ENCODE assay signal across 9 mouse cellular contexts in genomic region chr3:23937299-23937698, GRCm38 (mm10).
DNase-seq lines count a peak whose midpoint lies in the region; ATAC-seq and TF ChIP-seq lines count a peak whose summit lies in the region.
"Had no signal": no experiment of that assay in that cellular context is flagged by ENCODE, and none has a peak within 500 bp of the region (broad histone marks: within the 10 kb centered on the region; RNA-seq: fewer than 3 reads in every experiment).

No protein-coding gene starts in this region.

- H3K27ac ChIP-seq in heart, embryonic 12.5 days (ENCODE audit: poor library complexity, severe bottlenecking) = no peak overlapping the region
- no peak overlapping the region for H3K27ac ChIP-seq in MEL (ENCODE audit: control insufficient read depth, low read depth, low read length)
- H3K27ac ChIP-seq in forebrain, embryonic 12.5 days = no peak overlapping the region
- H3K27ac ChIP-seq in kidney, embryonic 15.5 days = peak overlapping the region; percentile 56

- no peak overlapping the region for H3K9ac ChIP-seq in heart, embryonic 12.5 days
- peak overlapping the region; percentile 15; the same call in 1 of the 2 replicates for H3K9ac ChIP-seq in MEL (ENCODE audit: control insufficient read depth, low read depth, low read length, poor library complexity, severe bottlenecking)
- H3K9ac ChIP-seq in forebrain, embryonic 12.5 days = no peak overlapping the region
- H3K9ac ChIP-seq in kidney, embryonic 15.5 days = no peak overlapping the region

- H3K9me3 ChIP-seq in heart, embryonic 12.5 days (replicated peaks) = no peaks in the 10 kb centered on the region
- no peaks in the 10 kb centered on the region for H3K9me3 ChIP-seq in MEL (replicated peaks; ENCODE audit: insufficient read depth, low read length)
- H3K9me3 ChIP-seq in forebrain, embryonic 12.5 days = no peaks in the 10 kb centered on the region
- no peaks in the 10 kb centered on the region for H3K9me3 ChIP-seq in kidney, embryonic 15.5 days (replicated peaks)

- no peak for TF ChIP-seq POLR2A in MEL (IDR thresholded peaks at IDR 0.05; ENCODE audit: control insufficient read depth in 1 of 2, insufficient read depth in 1 of 2, low read depth in 1 of 2, low read length in 2 of 2, poor library complexity in 1 of 2)

- H3K27me3 ChIP-seq in heart, embryonic 12.5 days (replicated peaks) = no peaks in the 10 kb centered on the region
- no peaks in the 10 kb centered on the region for H3K27me3 ChIP-seq in MEL (ENCODE audit: control insufficient read depth in 1 of 2, insufficient read depth in 2 of 2, low read length in 2 of 2)
- no peaks in the 10 kb centered on the region for H3K27me3 ChIP-seq in forebrain, embryonic 12.5 days
- no peaks in the 10 kb centered on the region for H3K27me3 ChIP-seq in kidney, embryonic 15.5 days

- H3K36me3 ChIP-seq in heart, embryonic 12.5 days = no peaks in the 10 kb centered on the region
- H3K36me3 ChIP-seq in MEL (ENCODE audit: control insufficient read depth in 1 of 2, insufficient read depth in 2 of 2, low read length in 2 of 2) = peaks cover 0 to 5% of the 10 kb centered on the region in 2 experiments; a peak in 2 of 4 replicates
- no peaks in the 10 kb centered on the region for H3K36me3 ChIP-seq in forebrain, embryonic 12.5 days (replicated peaks)
- no peaks in the 10 kb centered on the region for H3K36me3 ChIP-seq in kidney, embryonic 15.5 days

- H3K4me3 ChIP-seq in heart, embryonic 12.5 days = no peak overlapping the region
- peak overlapping the region in 1 of 2 experiments; percentile 19; a peak in 1 of 4 replicates for H3K4me3 ChIP-seq in MEL (ENCODE audit: control insufficient read depth in 1 of 2, insufficient read depth in 1 of 2, low read depth in 2 of 2, low read length in 2 of 2)
- no peak overlapping the region for H3K4me3 ChIP-seq in forebrain, embryonic 12.5 days (replicated peaks)
- H3K4me3 ChIP-seq in kidney, embryonic 15.5 days (replicated peaks) = no peak overlapping the region

- TF ChIP-seq EP300 in MEL (IDR thresholded peaks at IDR 0.05; ENCODE audit: low read depth in 1 of 2, low read length in 2 of 2) = 0 out of 4 replicates have a peak, but pooled peaks of 1 of the 2 experiments have one; percentile 16

- H3K4me2 ChIP-seq in heart, embryonic 12.5 days = peak overlapping the region; percentile 9; the same call in 1 of the 2 replicates
- H3K4me2 ChIP-seq in forebrain, embryonic 12.5 days = no peak overlapping the region
- H3K4me2 ChIP-seq in kidney, embryonic 15.5 days = no peak overlapping the region

- peaks cover 6% of the 10 kb centered on the region; the same call in 1 of the 2 replicates for H3K4me1 ChIP-seq in heart, embryonic 12.5 days (replicated peaks)
- peaks cover 0 to 7% of the 10 kb centered on the region in 2 experiments; a peak in 2 of 4 replicates for H3K4me1 ChIP-seq in MEL (ENCODE audit: control insufficient read depth in 1 of 2, insufficient read depth in 2 of 2, low read length in 2 of 2)
- no peaks in the 10 kb centered on the region for H3K4me1 ChIP-seq in forebrain, embryonic 12.5 days
- H3K4me1 ChIP-seq in kidney, embryonic 15.5 days = no peaks in the 10 kb centered on the region

- no peaks in the 10 kb centered on the region for H3K79me2 ChIP-seq in MEL (ENCODE audit: control insufficient read depth, insufficient read depth, low read length, poor library complexity)

- TF ChIP-seq CTCF in MEL (IDR thresholded peaks at IDR 0.05 in 2 of 3, conservative IDR thresholded peaks at IDR 0.05 in 1 of 3; ENCODE audit: control insufficient read depth in 1 of 3, insufficient read depth in 1 of 3, low read depth in 2 of 3, low read length in 3 of 3, poor library complexity in 1 of 3, severe bottlenecking in 1 of 3) = no peak

- DNase-seq in heart, adult 9 months (ENCODE audit: low spot score in 2 of 2) = no peak
- DNase-seq in MEL (ENCODE audit: low read depth, low spot score) = peak; percentile 51
- DNase-seq in thymus, postnatal 14 days = no peak
- no peak for DNase-seq in layer of hippocampus, postnatal 36 days
- DNase-seq: cerebellum, adult 2 months had no signal

- ATAC-seq in heart, embryonic 12.5 days (ENCODE audit: insufficient number of reproducible peaks, low FRiP score) = no peak
- ATAC-seq in forebrain, embryonic 12.5 days (ENCODE audit: low FRiP score) = peak; percentile 71; the same call in 1 of the 2 replicates
- peak; percentile 71 for ATAC-seq in kidney, embryonic 15.5 days (replicated peaks; ENCODE audit: low FRiP score)
- ATAC-seq in inflammation-experienced regulatory T-cells, adult 6 months = no peak

- 69% methylated on average over 5 of the region's 5 CpGs for WGBS in heart, embryonic 12.5 days
- WGBS in forebrain, embryonic 12.5 days = 41% methylated on average over 5 of the region's 5 CpGs
- 39% methylated on average over 5 of the region's 5 CpGs for WGBS in kidney, embryonic 15.5 days

- no peak for TF ChIP-seq RAD21 in MEL (IDR thresholded peaks at IDR 0.05; ENCODE audit: low read depth, low read length)

TF ChIP-seq in MEL, 35 proteins besides CTCF, POLR2A, EP300 and RAD21:
- TF ChIP-seq CHD2 (IDR thresholded peaks at IDR 0.05; ENCODE audit: low read length) (no peak), GATA1 (IDR thresholded peaks at IDR 0.05; ENCODE audit: low read depth, low read length) (0 out of 2 replicates have a peak, but pooled peaks have one; percentile 1), KAT2A (conservative IDR thresholded peaks at IDR 0.05; ENCODE audit: low read depth, low read length) (no peak)

Comparison
In these comparisons a context has a peak if more than half of its experiments do, and no peak if none do; other contexts are left out.
1. ATAC-seq: peak in forebrain, embryonic 12.5 days (single experiment) and kidney, embryonic 15.5 days (single experiment); none in heart, embryonic 12.5 days (single experiment) and inflammation-experienced regulatory T-cells, adult 6 months (single experiment).